Mouse (Mus musculus) G1E (cell line): ENCODE measurements around the gene Slc2a1.

Experiments
- CTCF ChIP-seq: IDR thresholded peaks from 2 replicates; pipeline ENCODE4 v1.5.1; 2012; ENCODE audit warnings: low read depth, low read length, inconsistent platforms, mixed read lengths
- GATA1 ChIP-seq: IDR thresholded peaks from 2 replicates; pipeline ENCODE4 v1.6.1; 2012; ENCODE audit warnings: borderline replicate concordance, low read length, inconsistent platforms, mixed read lengths
- TAL1 ChIP-seq: conservative IDR thresholded peaks from 2 replicates; pipeline ENCODE4 v1.6.1; 2012; ENCODE audit warnings: low read depth, low read length, inconsistent platforms, mixed read lengths

DNA sequence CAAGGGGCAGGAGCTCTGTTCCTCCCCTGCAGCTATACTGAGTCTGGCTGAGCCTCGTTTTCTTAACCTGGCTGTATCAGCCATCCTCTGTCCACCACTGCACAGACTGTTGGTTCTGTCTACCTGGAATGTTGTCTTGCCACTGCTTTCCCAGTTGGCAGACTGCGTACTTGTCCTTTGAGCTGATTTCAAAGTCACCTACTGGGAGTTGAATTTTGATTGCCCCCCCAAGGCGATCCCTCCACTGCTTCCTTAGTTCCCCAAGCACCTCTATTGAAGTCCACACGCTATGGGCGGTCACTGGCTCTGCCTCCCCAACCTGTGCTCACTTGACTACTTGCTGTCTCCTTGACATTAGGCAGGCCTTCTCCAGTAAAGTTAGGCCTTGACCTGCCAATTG is 9.1 kb downstream of the Slc2a1 start:
- TF ChIP-seq CTCF (no peak), TAL1 (no peak), GATA1 (no peak)
